Mouse (Mus musculus) urinary bladder, adult 18-20 months (tissue): ENCODE data around the gene Sema3f.
A peak's percentile ranks its signal among the peaks of the same experiment; 100 is the strongest.

Experiments used
- DNase-seq, 2 experiments: peaks; one replicate each; pipeline ENCODE4 v3.0.0; 2022; ENCODE audit warnings: low spot score in 2 of 2, mixed read lengths in 2 of 2

Gene Sema3f

GRCm38 (mm10) chr9:107633661-107634405, 76.4 kb downstream of the Sema3f start:
- no peak for DNase-seq

GRCm38 (mm10) chr9:107633091-107633660, 77.1 kb downstream of the Sema3f start:
- DNase-seq: peak; percentile 74 to 80

GRCm38 (mm10) chr9:107632478-107632877, 77.8 kb downstream of the Sema3f start:
- DNase-seq: no peak

GRCm38 (mm10) chr9:107631861-107632260, 78.4 kb downstream of the Sema3f start:
- DNase-seq: no peak
